ENCODE assay signal across 8 mouse cellular contexts in the genomic region with DNA sequence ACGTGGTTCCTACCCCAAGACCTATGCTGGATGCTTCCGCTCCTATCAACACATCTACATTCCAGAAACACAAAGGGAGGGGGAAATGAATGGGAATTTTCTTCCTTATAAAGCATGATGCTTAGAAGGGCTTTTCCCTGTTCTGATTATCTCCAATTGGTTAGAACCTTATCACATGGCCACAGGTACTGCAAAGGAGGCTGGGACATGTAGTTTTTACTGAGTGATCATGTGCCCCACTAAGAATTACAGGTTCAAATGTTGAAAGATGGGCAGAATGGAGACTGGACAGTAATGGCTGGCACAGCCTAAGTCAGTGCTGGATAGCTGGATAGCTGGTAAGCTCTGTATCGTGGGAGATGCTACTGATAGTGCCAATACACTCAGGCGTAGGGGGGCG. TPM values are rescaled to one million over a fixed set of nuclear protein-coding genes. Genes with fewer than 3 reads are reported as not detected.
DNase-seq lines count a peak whose midpoint lies in the region; ATAC-seq and TF ChIP-seq lines count a peak whose summit lies in the region.

No protein-coding gene starts in this region.

- H3K4me2 ChIP-seq in hindbrain, postnatal 0 days (ENCODE audit: low read depth, low read length): no peak overlapping the region

- H3K9me3 ChIP-seq in hindbrain, postnatal 0 days (ENCODE audit: low read length): no peaks in the 10 kb centered on the region
- H3K9me3 ChIP-seq in heart, embryonic 10.5 days: no peaks in the 10 kb centered on the region

- ATAC-seq in cerebellum, adult (ENCODE audit: insufficient number of reproducible peaks, low FRiP score, low TSS enrichment): peak; percentile 72
- ATAC-seq in hindbrain, postnatal 0 days: peak; percentile 88
- ATAC-seq in erythroid progenitor cell, adult 5-6 weeks (replicated peaks; ENCODE audit: low FRiP score, poor library complexity, severe bottlenecking): no peak

- H3K4me1 ChIP-seq in hindbrain, postnatal 0 days (ENCODE audit: insufficient read depth, low read length): peaks cover 2% of the 10 kb centered on the region; the same call in 1 of the 2 replicates
- H3K4me1 ChIP-seq in olfactory bulb, adult 2 months (ENCODE audit: control insufficient read depth, insufficient read depth, low read length): peaks cover 39% of the 10 kb centered on the region
- H3K4me1 ChIP-seq in heart, embryonic 10.5 days: peaks cover 27% of the 10 kb centered on the region

- no peak overlapping the region for H3K9ac ChIP-seq in hindbrain, postnatal 0 days (replicated peaks; ENCODE audit: low read length)

- no peak for TF ChIP-seq POLR2A in olfactory bulb, adult 2 months (IDR thresholded peaks at IDR 0.05; ENCODE audit: insufficient read depth, low read depth, low read length)

- H3K27me3 ChIP-seq in hindbrain, postnatal 0 days (ENCODE audit: insufficient read depth, low read length): no peaks in the 10 kb centered on the region
- H3K27me3 ChIP-seq in heart, embryonic 10.5 days (ENCODE audit: insufficient read depth, poor library complexity, severe bottlenecking): peaks cover 11% of the 10 kb centered on the region; the same call in 1 of the 2 replicates

- TF ChIP-seq CTCF in left cerebral cortex, adult 2 months (IDR thresholded peaks at IDR 0.05): no peak
- TF ChIP-seq CTCF in hindbrain, postnatal 0 days (IDR thresholded peaks at IDR 0.05; ENCODE audit: low read depth): no peak
- TF ChIP-seq CTCF in olfactory bulb, adult 2 months (IDR thresholded peaks at IDR 0.05; ENCODE audit: insufficient read depth, low read depth, low read length): no peak

- no peaks in the 10 kb centered on the region for H3K36me3 ChIP-seq in hindbrain, postnatal 0 days (ENCODE audit: insufficient read depth, low read length)
- H3K36me3 ChIP-seq in heart, embryonic 10.5 days: no peaks in the 10 kb centered on the region

- intact Hi-C loops in left cerebral cortex, adult 2 months (cut with DNase I): no loop called here
- intact Hi-C loops in left cerebral cortex, postnatal 36 days (cut with DNase I): no loop called here

- DNase-seq in cerebellum, postnatal 36 days: no peak
- no peak for DNase-seq in left cerebral cortex, adult 2 months (ENCODE audit: extremely low spot score in 1 of 2, low spot score in 2 of 2)
- no peak for DNase-seq in left cerebral cortex, postnatal 36 days (ENCODE audit: low spot score in 2 of 2)
- DNase-seq in hindbrain, postnatal 0 days (ENCODE audit: low spot score): peak; percentile 76
- DNase-seq in heart, embryonic 10.5 days (ENCODE audit: low spot score): no peak

- WGBS in hindbrain, postnatal 0 days: 63% methylated on average over 5 of the region's 5 CpGs
- 47% methylated on average over 5 of the region's 5 CpGs for WGBS in olfactory bulb, adult 2 months
- 70% methylated on average over 5 of the region's 5 CpGs for WGBS in heart, embryonic 10.5 days

- no peak overlapping the region for H3K4me3 ChIP-seq in left cerebral cortex, adult 2 months
- no peak overlapping the region for H3K4me3 ChIP-seq in hindbrain, postnatal 0 days (ENCODE audit: low read length)
- no peak overlapping the region for H3K4me3 ChIP-seq in olfactory bulb, adult 2 months (ENCODE audit: insufficient read depth, low read depth, low read length)
- H3K4me3 ChIP-seq in heart, embryonic 10.5 days: no peak overlapping the region

- H3K27ac ChIP-seq in left cerebral cortex, adult 2 months: peak overlapping the region; percentile 72
- H3K27ac ChIP-seq in hindbrain, postnatal 0 days: peak overlapping the region; percentile 55
- peak overlapping the region; percentile 90 for H3K27ac ChIP-seq in olfactory bulb, adult 2 months (ENCODE audit: insufficient read depth, low read depth, low read length)
- no peak overlapping the region for H3K27ac ChIP-seq in heart, embryonic 10.5 days

RNA-seq across cellular contexts. Expression of a gene that starts 21.2 kb away (rescaled TPM):
- total RNA-seq in left cerebral cortex, adult 2 months (2021): 10 to 100 TPM; 69.6 to 72.8 TPM
- 10 to 100 TPM; 61.3 to 75.3 TPM for total RNA-seq in left cerebral cortex, postnatal 36 days (2021)
- 66.4 and 66.5 TPM in 2 replicates for total RNA-seq in hindbrain, postnatal 0 days (2014; rRNA removed)
- 13.9 and 14.3 TPM in 2 replicates for polyA plus RNA-seq in hindbrain, postnatal 0 days (2015; fragmentation: Nextera tagmentation; extraction: Ambion mirVana)
- not detected in 2 replicates for polyA plus RNA-seq in olfactory bulb, adult 2 months (2012; ENCODE audit: insufficient read depth, insufficient read length, low replicate concordance, missing spikeins)
- total RNA-seq in erythroid progenitor cell, adult 5-6 weeks (2015; ENCODE audit: low replicate concordance): not detected in 2 replicates
- total RNA-seq in erythroid progenitor cell, adult 5-6 weeks (2017; ENCODE audit: low replicate concordance): not detected in 2 replicates
- 7.8 and 10.9 TPM in 2 replicates for polyA plus RNA-seq in heart, embryonic 10.5 days (2016; fragmentation: Nextera tagmentation; extraction: Ambion mirVana)

RNA-seq across cellular contexts. Expression of a gene that starts 55.5 kb away (rescaled TPM):
- 100 to 1,000 TPM; 285 to 297 TPM for total RNA-seq in left cerebral cortex, adult 2 months (2021)
- total RNA-seq in left cerebral cortex, postnatal 36 days (2021): 100 to 1,000 TPM; 280 to 293 TPM
- 66.0 and 75.2 TPM in 2 replicates for total RNA-seq in hindbrain, postnatal 0 days (2014; rRNA removed)
- 98.3 and 102 TPM in 2 replicates for polyA plus RNA-seq in hindbrain, postnatal 0 days (2015; fragmentation: Nextera tagmentation; extraction: Ambion mirVana)
- polyA plus RNA-seq in olfactory bulb, adult 2 months (2012; ENCODE audit: insufficient read depth, insufficient read length, low replicate concordance, missing spikeins): 104 TPM in 1 of 2 replicates, not detected in the other
- total RNA-seq in erythroid progenitor cell, adult 5-6 weeks (2015; ENCODE audit: low replicate concordance): not detected in 2 replicates
- total RNA-seq in erythroid progenitor cell, adult 5-6 weeks (2017; ENCODE audit: low replicate concordance): not detected in 2 replicates
- 0.74 and 1.4 TPM in 2 replicates for polyA plus RNA-seq in heart, embryonic 10.5 days (2016; fragmentation: Nextera tagmentation; extraction: Ambion mirVana)

Comparison
In these comparisons a context has a peak if more than half of its experiments do, and no peak if none do; other contexts are left out.
1. RNA of a gene that starts 21.2 kb away (total RNA-seq): 61.3 to 75.3 TPM in left cerebral cortex, postnatal 36 days, 69.6 to 72.8 TPM in left cerebral cortex, adult 2 months and 66.4 to 66.5 TPM in hindbrain, postnatal 0 days; not detected in erythroid progenitor cell, adult 5-6 weeks; every median in the first group is over 10 times any median in the second.
2. RNA of a gene that starts 55.5 kb away (total RNA-seq): 285 to 297 TPM in left cerebral cortex, adult 2 months, 280 to 293 TPM in left cerebral cortex, postnatal 36 days and 66.0 to 75.2 TPM in hindbrain, postnatal 0 days; not detected in erythroid progenitor cell, adult 5-6 weeks; every median in the first group is over 10 times any median in the second.